Mouse (Mus musculus) kidney, embryonic 16.5 days (tissue): ENCODE data around the gene Lrp5. TPM values are rescaled to one million over a fixed set of nuclear protein-coding genes. Genes with fewer than 3 reads are reported as not detected.

Experiments
- ATAC-seq: fragments of 200-750 bp; cut with Nextera tagmentation; 2 replicates; pipeline ENCODE4 v1.8.0; 2017; ENCODE audit warnings: moderate TSS enrichment; ENCODE audit not compliant: low FRiP score, low TSS enrichment
- H3K27ac ChIP-seq: fragments of 300-500 bp; sonication (generic); 2 replicates; pipeline ENCODE4 v1.5.1; 2014; ENCODE audit warnings: low read length
- H3K27me3 ChIP-seq: fragments of 300-500 bp; sonication (generic); 2 replicates; pipeline ENCODE4 v1.6.1; 2014; ENCODE audit warnings: low read length, control low read depth, mixed read lengths; ENCODE audit not compliant: insufficient read depth
- H3K36me3 ChIP-seq: fragments of 300-500 bp; sonication (generic); 2 replicates; pipeline ENCODE4 v1.6.1; 2014; ENCODE audit warnings: low read length, control low read depth, mixed read lengths; ENCODE audit not compliant: insufficient read depth
- H3K4me1 ChIP-seq: fragments of 300-500 bp; sonication (generic); 2 replicates; pipeline ENCODE4 v1.6.1; 2014; ENCODE audit warnings: low read length, control low read depth, mixed read lengths; ENCODE audit not compliant: insufficient read depth
- H3K4me2 ChIP-seq: fragments of 300-500 bp; sonication (generic); replicated peaks from 2 replicates; pipeline ENCODE4 v1.6.1; 2014; ENCODE audit warnings: low read depth, low read length
- H3K4me3 ChIP-seq: fragments of 300-500 bp; sonication (generic); 2 replicates; pipeline ENCODE4 v1.5.1; 2014; ENCODE audit warnings: mild to moderate bottlenecking, low read length
- H3K9ac ChIP-seq: fragments of 300-500 bp; sonication (generic); replicated peaks from 2 replicates; pipeline ENCODE4 v1.6.1; 2014; ENCODE audit warnings: low read length
- H3K9me3 ChIP-seq: fragments of 300-500 bp; sonication (generic); 2 replicates; pipeline ENCODE4 v1.6.1; 2016; ENCODE audit warnings: low read length, control low read depth
- WGBS: fragments of 180-500 bp; shearing (Covaris S2); extraction: QIAGEN DNeasy Blood & Tissue Kit; methylation state at CpG from one replicate; pipeline ENCODE4 v1.1.7; 2014; 5-methylcytosine and 5-hydroxymethylcytosine counted together
- polyA plus RNA-seq: library from polyadenylated mRNA; unstranded; fragments of >200 nt; fragmentation: Nextera tagmentation; extraction: Ambion mirVana; gene quantifications from 2 replicates; pipeline ENCODE4 v1.2.1, GENCODE M21; 2015

Gene Lrp5
- polyA plus RNA-seq, 1 experiment from 2014 or later, result 7.0 TPM

DNA sequence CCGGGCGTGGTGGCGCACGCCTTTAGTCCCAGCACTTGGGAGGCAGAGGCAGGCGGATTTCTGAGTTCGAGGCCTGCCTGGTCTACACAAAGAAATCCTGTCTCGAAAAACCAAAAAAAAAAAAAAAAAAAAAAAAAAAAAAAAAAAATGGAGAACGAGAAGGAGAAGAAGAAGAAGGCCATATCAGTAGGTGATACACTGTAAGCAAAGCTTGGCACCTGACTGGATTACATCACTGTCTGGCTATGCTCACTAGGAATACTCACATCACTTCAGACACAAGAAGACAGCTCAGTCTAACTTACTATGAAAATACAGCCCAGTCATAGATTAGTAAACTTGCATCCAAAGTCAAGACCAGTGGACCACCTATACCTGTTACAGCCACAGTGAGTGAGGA lies 131.6 kb downstream of the Lrp5 start:
- Histone ChIP-seq H3K4me1 (0 out of 2 replicates have a peak, but pooled peaks cover 5% of the 10 kb centered on the region), H3K27ac (no peak overlapping the region), H3K4me3 (no peak overlapping the region), H3K27me3 (no peaks in the 10 kb centered on the region), H3K9me3 (peaks cover 5% of the 10 kb centered on the region), H3K9ac (no peak overlapping the region), H3K36me3 (no peaks in the 10 kb centered on the region), H3K4me2 (no peak overlapping the region)
- no peak for ATAC-seq
- WGBS, result 90% methylated on average over 8 of the region's 8 CpGs

DNA sequence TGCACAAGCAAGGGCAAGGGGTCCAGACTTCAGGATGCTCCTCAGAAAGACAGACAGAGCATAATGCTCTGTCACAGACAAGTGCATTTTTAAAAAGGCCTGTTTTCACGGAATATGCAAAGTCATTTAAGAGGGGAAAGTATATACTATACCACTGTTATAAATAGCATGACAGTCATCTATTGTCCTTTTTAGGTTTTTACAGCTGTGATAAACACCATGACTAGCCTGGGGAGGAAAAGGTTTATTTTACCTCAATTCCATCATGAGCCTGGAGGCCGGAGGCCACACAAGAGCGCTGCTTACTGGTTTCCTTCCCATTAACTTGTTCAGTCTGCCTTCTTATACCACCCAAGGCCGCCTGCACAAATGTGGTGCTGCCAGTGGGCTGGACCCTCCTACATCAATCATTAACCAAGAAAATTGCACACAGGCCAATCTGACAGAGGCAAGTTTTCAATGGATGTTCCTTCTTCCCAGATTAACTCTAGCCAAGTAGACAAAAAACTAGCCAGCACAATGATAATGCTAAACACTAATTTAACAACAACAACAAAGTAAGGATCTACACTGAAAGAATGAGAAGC lies 134.7 kb downstream of the Lrp5 start:
- H3K27me3 ChIP-seq, result no peaks in the 10 kb centered on the region
- peak; percentile 70; the same call in 1 of the 2 replicates for ATAC-seq
- no peak overlapping the region for H3K9ac ChIP-seq
- peak overlapping the region; percentile 57 for H3K27ac ChIP-seq
- H3K4me2 ChIP-seq, result no peak overlapping the region
- H3K9me3 ChIP-seq, result no peaks in the 10 kb centered on the region
- peaks cover 6% of the 10 kb centered on the region for H3K36me3 ChIP-seq
- H3K4me3 ChIP-seq, result no peak overlapping the region
- 0 out of 2 replicates have a peak, but pooled peaks cover 5% of the 10 kb centered on the region for H3K4me1 ChIP-seq
- 45% methylated on average over 4 of the region's 4 CpGs for WGBS

DNA sequence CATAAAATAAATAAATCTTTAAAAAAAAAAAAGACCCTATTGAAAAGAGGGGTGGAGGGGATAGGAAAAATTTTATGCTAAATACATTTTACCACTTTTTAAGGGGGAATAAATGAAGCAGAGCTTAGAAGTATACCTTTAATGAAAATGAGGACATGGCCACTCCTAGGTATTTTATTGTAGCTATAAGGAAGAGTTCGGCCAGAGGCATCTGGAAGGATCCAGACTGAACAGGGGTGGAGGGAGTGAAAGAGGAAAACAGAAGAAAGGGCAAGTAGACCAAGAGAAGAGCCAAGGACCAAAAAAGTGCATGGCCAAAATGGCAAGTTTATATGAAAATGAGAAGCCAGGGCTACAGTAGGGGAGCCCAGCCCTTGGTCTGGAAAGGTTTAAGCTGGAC lies 136.3 kb downstream of the Lrp5 start:
- no peak for ATAC-seq

DNA sequence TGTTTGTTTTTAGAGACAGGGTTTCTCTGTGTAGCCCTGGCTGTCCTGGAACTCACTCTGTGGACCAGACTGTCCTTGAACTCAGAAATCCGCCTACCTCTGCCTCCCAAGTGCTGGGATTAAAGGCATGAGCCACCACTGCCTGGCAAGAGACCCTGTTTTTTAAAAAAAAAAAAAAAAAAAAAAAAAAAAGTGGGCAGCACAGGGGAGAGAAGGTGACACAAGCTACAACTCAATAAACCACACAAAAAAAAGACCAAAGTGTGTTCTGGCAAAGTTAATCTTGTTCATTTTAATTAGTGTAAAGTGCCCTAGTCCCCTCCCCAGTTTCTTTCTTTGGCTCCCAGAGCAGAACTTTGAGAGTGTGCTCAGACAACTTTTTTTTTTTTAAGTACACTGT lies 137.1 kb downstream of the Lrp5 start:
- H3K4me1 ChIP-seq, result 0 out of 2 replicates have a peak, but pooled peaks cover 5% of the 10 kb centered on the region
- H3K9me3 ChIP-seq, result no peaks in the 10 kb centered on the region
- H3K9ac ChIP-seq, result no peak overlapping the region
- peaks cover 8% of the 10 kb centered on the region for H3K36me3 ChIP-seq
- H3K4me3 ChIP-seq, result no peak overlapping the region
- WGBS, result 86% methylated on average over 1 of the region's 1 CpGs
- no peak overlapping the region for H3K4me2 ChIP-seq
- H3K27me3 ChIP-seq, result no peaks in the 10 kb centered on the region
- H3K27ac ChIP-seq, result no peak overlapping the region
- no peak for ATAC-seq

More for the DNA sequence above, 136.3 kb downstream of the Lrp5 start:
- Histone ChIP-seq H3K4me3 (no peak overlapping the region), H3K9ac (no peak overlapping the region), H3K27me3 (no peaks in the 10 kb centered on the region), H3K27ac (no peak overlapping the region), H3K36me3 (peaks cover 8% of the 10 kb centered on the region), H3K9me3 (no peaks in the 10 kb centered on the region), H3K4me1 (0 out of 2 replicates have a peak, but pooled peaks cover 5% of the 10 kb centered on the region), H3K4me2 (no peak overlapping the region)
- WGBS, result 95% methylated on average over 1 of the region's 1 CpGs

DNA sequence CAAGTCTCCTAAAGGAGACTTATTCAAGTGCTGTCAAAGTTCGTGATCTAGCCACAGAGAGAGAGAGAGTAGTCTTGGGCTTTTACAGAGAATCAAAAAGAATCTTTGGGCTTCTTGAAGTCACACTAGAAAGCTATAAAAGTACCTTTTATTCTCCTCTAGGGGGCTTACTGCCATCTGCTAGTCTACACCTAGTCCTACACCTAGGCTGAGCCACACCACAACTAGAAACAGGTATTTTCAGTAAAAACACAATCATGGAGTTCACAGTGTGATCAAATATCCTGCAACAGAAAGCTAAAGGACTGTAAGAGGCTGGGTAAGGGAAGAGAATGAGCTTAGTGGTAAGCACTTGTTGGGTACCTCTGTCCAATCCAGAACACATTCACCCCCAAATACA lies 138.1 kb downstream of the Lrp5 start:
- Histone ChIP-seq H3K4me2 (no peak overlapping the region), H3K4me1 (0 out of 2 replicates have a peak, but pooled peaks cover 5% of the 10 kb centered on the region), H3K27me3 (no peaks in the 10 kb centered on the region), H3K36me3 (peaks cover 8% of the 10 kb centered on the region), H3K9ac (no peak overlapping the region), H3K9me3 (no peaks in the 10 kb centered on the region), H3K27ac (no peak overlapping the region), H3K4me3 (no peak overlapping the region)
- WGBS, result 94% methylated on average over 1 of the region's 1 CpGs
- ATAC-seq, result no peak

DNA sequence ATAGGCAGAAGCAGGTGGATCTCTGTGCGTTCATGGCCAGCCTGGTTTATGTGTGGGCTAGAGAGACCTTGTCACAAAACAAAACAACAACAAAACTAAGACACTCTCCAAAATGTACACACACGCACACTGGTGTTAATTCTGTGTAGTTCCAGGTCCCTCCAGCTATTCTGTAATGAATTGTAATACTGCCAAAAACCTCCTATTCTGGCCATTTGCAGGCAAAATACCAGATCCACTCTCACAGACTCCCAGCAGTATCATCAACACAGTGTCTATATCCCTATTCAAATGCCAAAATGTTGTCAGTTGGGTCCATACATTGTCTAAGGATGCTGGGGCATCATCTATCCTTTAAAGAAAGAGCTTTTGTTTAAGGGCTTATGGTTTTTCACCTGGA lies 141.4 kb downstream of the Lrp5 start:
- peaks cover 18% of the 10 kb centered on the region for H3K36me3 ChIP-seq
- H3K4me2 ChIP-seq, result no peak overlapping the region
- WGBS, result 92% methylated on average over 2 of the region's 2 CpGs
- H3K9ac ChIP-seq, result no peak overlapping the region
- H3K4me3 ChIP-seq, result no peak overlapping the region
- no peaks in the 10 kb centered on the region for H3K4me1 ChIP-seq
- no peak overlapping the region for H3K27ac ChIP-seq
- H3K9me3 ChIP-seq, result no peaks in the 10 kb centered on the region
- no peak for ATAC-seq
- H3K27me3 ChIP-seq, result no peaks in the 10 kb centered on the region

DNA sequence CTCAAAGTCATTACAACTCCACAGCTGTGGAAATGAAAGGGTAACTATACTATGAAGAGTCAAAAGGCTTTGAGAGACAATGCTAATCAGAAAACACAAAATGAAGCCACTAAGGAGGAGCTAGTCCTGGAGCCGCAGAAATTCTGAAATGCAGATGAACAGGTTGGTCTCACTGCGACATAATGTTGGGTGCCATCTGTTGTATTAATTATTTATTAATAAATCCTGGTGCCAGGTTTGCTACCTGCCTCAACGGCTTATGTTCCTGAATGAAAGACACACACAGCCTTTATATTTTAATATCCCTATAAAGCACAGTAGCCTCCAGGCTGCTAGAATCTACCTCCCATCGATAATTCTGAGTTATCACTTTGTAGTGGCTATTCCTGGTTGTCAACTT lies 143.8 kb downstream of the Lrp5 start:
- ATAC-seq, result no peak
- Histone ChIP-seq H3K4me1 (no peaks in the 10 kb centered on the region), H3K27ac (no peak overlapping the region), H3K9ac (no peak overlapping the region), H3K27me3 (no peaks in the 10 kb centered on the region), H3K4me2 (no peak overlapping the region), H3K4me3 (no peak overlapping the region), H3K9me3 (no peaks in the 10 kb centered on the region), H3K36me3 (peaks cover 19% of the 10 kb centered on the region)
- 92% methylated on average over 4 of the region's 4 CpGs for WGBS

DNA sequence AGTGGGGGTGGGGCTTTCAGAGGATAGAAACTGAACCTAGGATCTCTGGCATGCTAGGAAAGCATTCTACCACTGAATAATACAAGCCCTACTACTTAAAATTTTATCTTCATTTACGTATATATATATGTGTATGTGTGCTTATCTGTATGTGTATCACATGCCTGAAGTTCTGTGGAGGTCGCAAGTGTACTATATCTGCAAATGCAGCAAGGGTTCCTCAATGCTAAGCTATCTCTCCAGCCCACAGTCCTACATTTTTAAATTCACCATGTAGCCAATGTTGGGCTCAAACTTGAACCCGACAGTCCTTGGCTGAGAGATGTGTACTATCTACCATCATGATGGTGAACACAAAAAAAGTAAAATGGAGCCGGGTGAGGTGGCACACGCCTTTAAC lies 145.4 kb downstream of the Lrp5 start:
- Histone ChIP-seq H3K36me3 (peaks cover 13% of the 10 kb centered on the region; the same call in 1 of the 2 replicates), H3K27ac (no peak overlapping the region), H3K27me3 (no peaks in the 10 kb centered on the region), H3K9me3 (no peaks in the 10 kb centered on the region), H3K9ac (no peak overlapping the region), H3K4me3 (no peak overlapping the region), H3K4me2 (no peak overlapping the region), H3K4me1 (no peaks in the 10 kb centered on the region)
- ATAC-seq, result no peak
- WGBS, result 95% methylated on average over 5 of the region's 5 CpGs

DNA sequence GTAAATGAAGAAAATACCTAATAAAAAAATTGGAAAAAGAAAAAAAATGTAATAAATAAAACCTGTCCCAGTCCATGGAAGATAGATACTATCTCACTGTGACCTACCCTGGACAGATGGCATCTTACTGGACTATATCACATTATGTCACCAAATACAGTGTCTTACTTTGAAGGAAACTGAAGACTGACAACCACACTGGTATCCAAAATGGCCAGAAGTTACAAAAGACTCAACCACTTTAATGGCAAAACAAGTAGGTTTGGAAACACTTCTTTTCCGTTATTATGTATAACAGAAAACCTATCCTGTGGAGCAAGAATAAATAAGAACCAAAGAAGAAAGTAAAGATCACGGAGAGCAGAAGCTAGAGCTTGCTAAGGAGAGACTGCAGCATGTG lies 146.1 kb downstream of the Lrp5 start:
- no peaks in the 10 kb centered on the region for H3K4me1 ChIP-seq
- H3K27me3 ChIP-seq, result no peaks in the 10 kb centered on the region
- peaks cover 13% of the 10 kb centered on the region; the same call in 1 of the 2 replicates for H3K36me3 ChIP-seq
- 97% methylated on average over 2 of the region's 2 CpGs for WGBS
- no peak overlapping the region for H3K4me2 ChIP-seq
- H3K4me3 ChIP-seq, result no peak overlapping the region
- no peak for ATAC-seq
- no peak overlapping the region for H3K27ac ChIP-seq
- no peaks in the 10 kb centered on the region for H3K9me3 ChIP-seq
- no peak overlapping the region for H3K9ac ChIP-seq

DNA sequence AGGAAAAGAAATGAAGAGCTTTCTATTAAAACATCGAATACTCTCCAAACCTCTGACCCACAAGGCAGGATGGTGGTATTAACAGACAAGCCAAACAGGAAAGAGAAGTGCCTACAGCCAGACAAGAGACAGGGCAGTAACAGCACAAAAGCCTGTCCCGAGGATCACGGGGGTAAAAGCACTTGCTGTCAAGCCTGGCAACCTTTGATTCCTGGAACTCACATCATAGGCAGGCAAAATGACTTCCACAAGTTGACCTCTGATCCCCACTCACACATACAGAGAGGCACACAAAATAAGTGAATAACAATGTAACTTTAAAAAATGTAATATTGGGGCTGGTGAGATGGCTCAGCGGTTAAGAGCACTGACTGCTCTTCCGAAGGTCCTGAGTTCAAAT lies 146.9 kb downstream of the Lrp5 start:
- Histone ChIP-seq H3K4me1 (no peaks in the 10 kb centered on the region; the same call in 1 of the 2 replicates), H3K36me3 (peaks cover 13% of the 10 kb centered on the region; the same call in 1 of the 2 replicates), H3K4me2 (no peak overlapping the region), H3K9me3 (no peaks in the 10 kb centered on the region), H3K4me3 (no peak overlapping the region), H3K27ac (no peak overlapping the region), H3K27me3 (no peaks in the 10 kb centered on the region), H3K9ac (no peak overlapping the region)
- no peak for ATAC-seq
- 83% methylated on average over 5 of the region's 5 CpGs for WGBS
